Mouse (Mus musculus): ENCODE results near the gene Rbm47.
A peak's percentile ranks its signal among the peaks of the same experiment; 100 is the strongest.

The Rbm47 gene

DNA sequence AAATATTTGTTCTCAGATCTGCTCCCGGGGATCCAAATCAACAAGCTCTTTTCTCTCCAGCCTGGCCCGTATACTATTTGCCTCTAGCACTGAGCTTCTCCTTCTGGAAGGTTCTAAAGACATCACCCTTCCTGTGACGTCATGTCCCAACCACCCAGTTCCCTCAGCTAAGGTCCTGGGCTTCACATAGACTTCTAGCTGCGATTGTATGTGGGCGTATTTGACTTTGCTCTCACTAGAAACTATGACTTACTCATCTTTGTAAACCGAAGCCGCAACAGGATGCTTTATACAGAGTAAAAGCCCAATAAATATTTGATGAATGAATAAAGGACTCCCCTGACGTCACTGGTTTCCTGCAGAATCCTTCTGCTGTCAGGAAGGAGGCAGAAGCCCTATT lies 7.2 kb downstream of the Rbm47 start:
- peak; percentile 9 to 25 for DNase-seq (ENCODE audit: low spot score in 2 of 2)

DNA sequence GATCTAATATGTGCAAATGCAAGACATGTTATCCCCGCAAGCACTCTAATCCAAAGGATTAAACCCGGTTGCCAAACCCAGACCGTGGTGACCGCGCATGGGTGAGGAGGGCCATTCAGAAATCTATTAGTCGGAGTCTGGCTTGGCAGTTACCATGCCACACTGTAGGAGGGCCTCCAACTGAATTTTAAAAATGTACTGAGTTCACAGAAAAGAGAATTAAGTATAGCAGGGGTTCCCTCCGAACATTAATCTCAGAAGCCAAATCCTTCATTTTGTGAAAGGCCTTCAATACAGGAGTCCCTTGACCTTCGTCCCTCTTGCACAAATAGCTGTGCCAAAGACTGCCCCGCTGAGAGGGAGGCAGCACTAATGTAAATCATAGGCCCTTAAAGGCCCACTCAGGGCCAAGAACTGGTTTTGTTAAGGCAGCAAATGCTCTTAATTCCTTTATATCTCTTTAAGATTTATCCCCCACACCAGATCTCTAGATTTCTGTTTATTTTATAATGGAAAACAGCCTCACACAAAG lies 16.4 kb downstream of the Rbm47 start:
- DNase-seq (ENCODE audit: low spot score in 2 of 2) = no peak

DNA sequence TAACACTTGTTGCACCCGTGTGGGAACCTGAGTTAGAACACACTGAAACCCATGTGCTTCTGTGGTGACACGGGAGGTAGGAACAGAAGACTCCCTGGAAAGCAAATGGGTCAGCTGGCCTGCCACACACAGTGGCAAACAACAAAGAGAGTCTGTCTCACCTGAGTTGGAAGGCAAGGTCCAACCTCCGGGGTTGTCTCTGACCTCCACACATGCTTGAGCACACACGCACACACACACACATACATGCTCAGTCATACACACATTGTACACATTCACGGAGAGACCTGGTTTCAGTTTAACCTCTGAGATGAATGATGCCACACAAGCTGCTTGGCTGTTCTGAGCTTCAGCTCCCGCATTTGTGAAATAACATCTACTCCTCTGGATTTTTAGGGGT lies 18.3 kb downstream of the Rbm47 start:
- no peak for DNase-seq (ENCODE audit: low spot score in 2 of 2)

DNA sequence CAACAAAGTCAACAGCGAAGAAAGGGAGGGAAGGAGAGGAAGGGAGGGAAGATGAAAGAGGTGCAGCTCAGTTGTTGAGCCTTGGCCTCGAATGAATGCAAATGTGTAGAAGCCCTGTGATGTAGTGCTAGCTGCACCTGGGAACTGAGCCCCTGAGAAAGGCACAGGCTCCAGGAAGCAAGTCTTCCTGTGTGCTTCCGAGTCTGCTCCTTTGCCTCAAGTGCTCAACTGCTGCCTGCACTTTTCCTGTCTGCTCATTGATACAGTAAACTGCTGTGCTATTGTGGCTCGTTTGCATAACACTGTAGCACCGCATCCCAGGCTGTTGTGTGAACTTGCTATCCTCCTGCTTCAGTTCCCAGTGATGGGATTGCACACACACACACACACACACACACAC lies 19.4 kb downstream of the Rbm47 start:
- no peak for DNase-seq (ENCODE audit: low spot score in 2 of 2)

DNA sequence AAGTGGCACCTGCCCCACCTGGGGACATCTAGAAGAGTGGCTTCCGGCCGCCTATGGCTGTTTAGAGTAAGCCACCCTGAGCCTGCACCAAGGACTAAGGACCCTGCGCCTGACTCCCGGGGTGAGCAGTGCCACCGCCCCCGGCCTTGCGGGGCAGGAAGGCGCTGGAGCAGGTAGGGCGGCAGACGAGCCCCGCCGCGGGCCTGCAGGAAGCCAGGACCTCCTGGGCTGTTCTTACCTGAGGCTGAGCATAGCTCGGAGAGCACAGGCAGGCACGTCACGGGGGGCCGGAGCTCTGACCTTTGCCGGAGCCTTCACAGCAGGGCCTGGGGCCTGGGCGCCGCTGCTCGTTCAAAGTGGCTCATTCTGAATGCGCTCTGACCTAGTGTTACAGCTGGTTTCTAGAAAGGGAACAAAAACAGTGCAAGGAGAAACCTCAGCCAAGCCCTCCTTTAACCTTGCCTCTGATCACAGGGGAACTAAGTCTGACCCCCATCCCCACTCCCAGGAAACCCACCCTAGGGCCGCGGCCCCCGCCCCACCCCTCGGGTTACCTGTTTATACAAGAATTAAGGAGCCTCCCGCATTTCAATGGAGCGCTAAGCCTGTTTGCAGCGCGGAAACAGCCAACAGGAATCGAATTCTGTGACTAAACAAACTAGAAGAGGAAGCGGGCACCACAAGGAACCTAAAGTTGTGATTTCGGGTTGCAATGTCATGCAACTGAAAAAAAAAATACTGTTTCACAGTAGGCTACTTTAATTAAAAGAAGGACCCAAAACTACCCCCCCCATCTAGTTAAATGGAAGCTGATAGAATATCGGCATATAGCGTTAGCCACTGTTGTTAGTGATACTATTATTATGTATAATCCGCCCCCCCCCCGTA lies 21.4 kb downstream of the Rbm47 start:
- DNase-seq (ENCODE audit: low spot score in 2 of 2) = peak; percentile 9 to 13

DNA sequence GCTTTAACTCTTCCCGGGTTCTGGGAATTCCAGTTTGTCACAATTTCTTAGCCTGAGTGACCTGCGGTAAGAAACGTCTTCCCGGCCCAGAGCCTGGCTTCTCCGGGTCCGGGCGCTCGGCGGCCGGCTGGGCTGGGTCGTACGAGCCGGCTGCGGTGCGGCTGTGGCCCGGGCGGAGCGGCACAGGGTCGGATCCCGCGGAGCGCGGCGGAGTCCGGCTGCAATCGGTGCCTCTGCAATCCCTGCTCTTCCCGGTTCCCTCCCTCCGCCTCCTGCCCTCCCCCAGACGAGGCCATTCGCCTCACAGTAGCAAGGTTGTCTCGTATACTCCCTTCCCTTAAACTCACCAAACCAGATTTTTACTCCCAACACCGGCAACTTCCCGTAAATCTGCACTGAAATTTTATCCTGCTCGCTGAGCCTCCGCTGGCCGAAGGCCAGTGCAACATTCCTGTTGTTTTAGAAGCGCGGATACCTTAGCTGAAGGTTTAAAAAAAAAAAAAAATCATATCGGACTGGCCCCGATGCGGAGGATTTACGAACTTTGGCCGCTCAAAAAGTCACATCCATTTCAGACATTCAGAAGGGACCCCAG lies 22.1 kb downstream of the Rbm47 start:
- peak; percentile 17 to 28 for DNase-seq (ENCODE audit: low spot score in 2 of 2)

DNA sequence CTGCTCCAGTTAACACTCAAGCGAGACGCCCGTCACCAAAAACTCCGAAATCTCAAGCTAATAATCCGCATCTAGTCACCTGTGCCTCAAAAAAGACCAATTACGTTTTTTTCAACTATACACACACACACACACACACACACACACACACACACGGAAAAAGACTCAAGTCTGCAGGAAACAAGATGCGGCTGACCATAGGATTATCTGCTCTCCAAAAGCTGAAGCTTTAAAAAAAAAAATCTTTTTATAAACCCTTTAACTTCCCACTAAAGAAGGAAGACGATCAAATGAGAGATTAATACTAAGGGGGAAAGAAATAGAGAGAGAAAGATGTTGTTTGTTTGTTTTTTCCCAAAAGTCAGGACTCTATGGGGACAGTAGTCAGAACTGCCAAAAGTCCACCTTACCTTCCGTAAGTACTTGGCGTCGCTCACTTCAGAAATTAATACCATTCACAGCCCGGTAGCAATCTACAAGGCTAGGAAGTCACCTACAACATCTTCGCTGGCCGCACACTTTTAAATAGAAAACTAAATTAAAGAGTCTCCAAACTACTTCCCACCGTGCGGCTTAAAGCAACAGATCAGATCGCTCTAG lies 22.7 kb downstream of the Rbm47 start:
- no peak for DNase-seq (ENCODE audit: low spot score in 2 of 2)

DNA sequence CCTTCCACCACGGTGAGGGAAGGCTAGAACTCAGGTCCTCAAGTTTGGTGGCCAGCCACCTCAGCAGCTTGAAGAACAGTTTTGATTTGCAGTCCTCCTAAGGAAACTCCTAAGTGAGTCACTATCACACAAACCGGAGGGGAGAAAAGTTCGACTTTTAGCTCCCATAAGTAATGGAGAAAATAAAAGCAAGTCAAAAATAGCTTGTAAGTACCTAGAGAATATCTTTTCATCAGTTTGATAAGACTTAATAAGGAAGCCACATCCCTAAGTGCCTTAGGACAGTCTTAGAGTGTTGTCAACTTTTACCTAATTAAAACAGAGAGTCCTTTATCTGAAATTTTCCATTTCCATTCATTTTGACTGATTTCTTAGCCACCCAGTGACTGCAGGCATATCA lies 23.3 kb downstream of the Rbm47 start:
- no peak for DNase-seq (ENCODE audit: low spot score in 2 of 2)

DNA sequence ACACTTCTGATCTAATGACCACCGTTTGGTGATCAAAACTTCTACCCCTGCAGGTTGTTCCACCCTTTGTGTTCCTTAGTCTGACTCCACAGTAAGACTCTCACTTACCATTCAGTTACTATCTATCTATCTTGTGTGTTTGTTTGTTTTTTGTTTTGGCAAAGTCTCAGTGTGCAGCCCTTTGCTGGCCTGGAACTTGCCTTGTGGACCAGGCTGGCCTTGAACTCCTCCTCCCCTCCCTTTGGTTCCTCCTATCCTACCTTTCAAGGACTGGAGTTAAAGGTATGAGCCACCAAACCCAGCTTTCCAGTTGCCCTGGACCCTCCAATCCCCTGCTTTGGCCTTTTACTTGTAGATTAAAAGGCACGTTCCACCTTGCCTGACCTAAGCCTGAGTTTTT lies 23.8 kb downstream of the Rbm47 start:
- no peak for DNase-seq (ENCODE audit: low spot score in 2 of 2)

DNA sequence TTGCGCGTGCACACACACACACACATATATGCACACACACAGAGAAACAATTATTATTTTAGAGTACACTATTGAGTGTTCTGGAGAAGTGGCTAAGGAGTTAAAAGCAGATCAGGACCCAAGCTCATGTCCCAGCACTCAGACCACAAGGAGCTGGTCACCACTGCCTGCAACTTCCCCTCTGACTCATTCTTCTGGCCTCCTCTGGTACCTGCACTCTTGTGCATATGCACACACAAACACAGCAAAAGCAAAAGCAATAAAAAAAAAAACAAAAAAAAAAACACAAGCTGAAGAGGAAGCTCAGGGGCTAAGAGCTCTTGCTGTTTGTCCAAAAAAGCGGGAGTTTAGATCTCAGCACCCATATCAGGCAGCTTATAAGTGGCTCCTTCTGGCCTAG lies 25.6 kb downstream of the Rbm47 start:
- no peak for DNase-seq (ENCODE audit: low spot score in 2 of 2)

DNA sequence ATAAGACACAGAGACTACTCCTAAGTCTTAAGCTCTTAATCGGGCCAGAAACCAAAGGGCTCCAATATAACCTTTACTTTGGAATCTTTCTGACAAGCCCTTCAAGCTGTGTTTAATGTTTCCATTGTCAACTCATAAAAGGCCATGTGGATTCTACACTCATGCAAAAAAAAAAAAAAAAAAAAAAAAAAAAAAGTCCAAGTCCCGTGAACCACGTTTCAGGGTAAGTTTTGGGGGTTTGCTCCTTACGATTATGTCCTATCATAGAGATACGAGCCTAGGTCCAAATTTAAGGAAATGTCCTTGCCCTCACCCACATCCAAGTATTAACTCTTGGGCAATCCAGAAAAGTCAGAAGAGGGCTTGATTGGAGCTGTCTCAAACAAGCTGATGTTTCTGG lies 27.3 kb downstream of the Rbm47 start:
- DNase-seq (ENCODE audit: low spot score in 2 of 2) = no peak

DNA sequence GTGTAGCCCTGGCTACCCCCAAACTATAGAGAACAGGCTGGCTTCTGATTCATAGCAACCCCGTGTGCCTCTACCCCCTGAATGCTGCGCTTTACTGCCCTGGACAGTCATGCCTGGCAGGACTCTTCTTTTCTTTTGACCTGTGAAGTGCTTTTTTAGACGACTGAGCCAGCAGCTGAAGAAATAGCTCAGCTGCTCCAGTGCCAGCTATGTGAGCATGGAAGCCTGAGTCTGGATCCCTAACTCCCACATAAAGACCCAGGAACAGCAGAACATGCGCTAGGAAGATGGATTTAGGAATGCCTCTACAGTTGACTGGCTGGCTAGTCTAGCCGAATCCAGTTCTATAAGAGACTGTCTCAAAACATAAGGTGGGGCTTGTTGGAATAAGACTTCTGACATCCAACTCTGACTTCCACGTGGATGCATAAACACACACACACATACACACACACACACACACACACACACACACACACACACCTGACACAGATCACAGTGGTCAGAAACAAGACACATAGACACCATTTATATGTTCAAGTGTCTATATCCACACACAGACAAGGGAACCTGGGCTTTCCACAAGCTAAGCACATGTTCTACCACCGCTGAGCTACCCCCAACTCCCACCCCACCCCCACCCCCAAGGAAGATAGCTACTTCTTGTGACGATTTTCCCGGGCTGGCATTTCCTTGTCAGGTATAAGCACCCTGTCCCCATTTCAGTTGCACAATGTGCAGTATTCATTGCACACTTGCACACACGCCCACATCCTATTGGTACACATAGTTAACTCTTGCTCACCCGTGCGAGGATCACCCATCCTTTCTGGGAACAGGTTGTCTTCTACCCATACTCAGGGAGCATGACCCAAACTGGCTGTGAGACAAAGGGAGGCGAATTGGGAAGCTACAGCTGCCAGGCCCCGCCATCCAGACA lies 29.6 kb downstream of the Rbm47 start:
- DNase-seq (ENCODE audit: low spot score in 2 of 2) = no peak

DNA sequence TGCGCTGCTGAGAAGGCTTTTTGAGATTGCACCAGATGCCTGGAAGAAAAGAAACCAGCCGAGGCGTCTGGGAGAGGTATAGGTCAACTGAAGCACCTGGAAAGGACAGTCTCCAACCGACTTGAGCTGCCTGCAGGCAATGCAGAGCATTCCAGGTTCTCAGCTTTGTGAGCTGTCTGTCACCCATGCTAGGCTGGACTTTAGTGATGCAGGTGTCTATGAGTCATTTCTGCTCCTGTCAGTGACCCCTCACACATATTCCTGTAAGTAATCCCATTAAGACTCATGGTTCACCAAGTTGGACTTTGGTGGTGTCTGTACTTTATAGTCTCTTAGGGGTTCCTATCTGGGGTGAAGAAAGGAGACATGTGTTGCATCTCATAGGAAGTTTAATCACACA lies 31.4 kb downstream of the Rbm47 start:
- DNase-seq (ENCODE audit: low spot score in 2 of 2) = no peak

DNA sequence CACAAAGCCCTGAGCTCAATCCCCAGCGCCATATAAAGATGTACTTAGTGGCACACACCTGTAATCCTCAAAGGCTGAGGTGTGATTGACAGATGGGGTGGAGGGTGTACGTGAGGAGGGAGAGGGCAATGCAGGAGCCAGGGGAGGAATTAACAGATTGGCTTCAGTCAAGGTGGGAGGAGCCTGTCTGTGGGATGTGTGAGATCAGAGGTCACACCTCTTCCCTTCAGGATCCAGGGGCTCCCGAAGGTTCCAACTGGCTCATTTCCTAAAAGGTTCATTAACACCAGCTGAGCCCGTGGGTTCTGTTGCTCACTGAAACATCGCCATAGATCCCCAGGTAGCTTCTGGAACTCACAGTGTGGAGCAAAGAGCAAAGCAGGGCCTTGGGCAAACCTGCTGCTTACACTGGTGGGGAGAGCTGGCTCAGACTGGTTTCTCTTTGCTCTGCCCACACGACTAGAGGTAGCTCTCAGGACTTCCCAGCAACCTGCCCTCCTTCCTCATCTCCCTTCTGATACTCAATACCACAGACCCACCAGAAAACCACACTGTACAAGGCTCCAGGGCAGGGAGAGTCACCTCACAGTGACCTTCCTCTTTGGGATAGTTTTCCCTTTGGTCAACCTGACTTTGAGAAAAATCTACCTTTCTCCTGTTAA lies 33.2 kb downstream of the Rbm47 start:
- no peak for DNase-seq (ENCODE audit: low spot score in 2 of 2)

DNA sequence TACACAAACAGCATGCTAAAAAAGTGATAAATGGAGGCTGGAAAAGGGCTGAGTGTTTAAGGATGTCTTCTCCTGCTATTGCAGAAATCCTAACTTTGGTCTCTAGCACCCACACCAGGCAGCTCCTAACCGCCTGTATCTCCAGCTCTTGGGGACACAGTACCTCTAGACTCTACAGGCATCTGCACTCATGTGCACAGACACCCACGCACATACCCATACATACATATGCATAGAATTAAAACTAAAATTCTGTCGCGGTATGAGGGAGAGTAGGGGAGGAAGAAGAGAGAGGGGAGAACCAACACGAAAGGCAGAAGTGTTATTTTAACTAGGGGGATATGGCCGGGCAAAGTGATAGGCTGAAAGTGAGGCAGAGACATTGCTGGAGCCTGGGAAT lies 33.7 kb downstream of the Rbm47 start:
- no peak for DNase-seq (ENCODE audit: low spot score in 2 of 2)

DNA sequence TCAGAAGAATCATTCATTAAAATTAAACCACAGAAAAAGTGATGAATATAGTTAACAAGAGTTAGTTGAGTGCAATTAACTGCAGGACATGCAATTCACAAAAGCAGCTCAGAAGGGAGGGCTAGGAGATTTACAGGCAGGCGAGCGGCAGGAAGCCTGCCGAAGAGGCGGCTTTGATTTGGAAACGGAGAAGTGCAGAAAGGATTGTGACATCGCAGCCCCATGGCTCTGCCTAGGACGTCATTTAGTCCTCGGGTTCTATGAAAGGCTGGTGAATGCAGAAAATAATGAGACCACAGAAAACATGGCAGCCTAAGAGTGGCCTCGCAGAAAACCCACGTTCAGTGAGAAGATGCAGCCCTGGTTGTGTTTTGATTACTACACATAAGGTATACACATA lies 34.3 kb downstream of the Rbm47 start:
- DNase-seq (ENCODE audit: low spot score in 2 of 2) = peak; percentile 16 to 23

DNA sequence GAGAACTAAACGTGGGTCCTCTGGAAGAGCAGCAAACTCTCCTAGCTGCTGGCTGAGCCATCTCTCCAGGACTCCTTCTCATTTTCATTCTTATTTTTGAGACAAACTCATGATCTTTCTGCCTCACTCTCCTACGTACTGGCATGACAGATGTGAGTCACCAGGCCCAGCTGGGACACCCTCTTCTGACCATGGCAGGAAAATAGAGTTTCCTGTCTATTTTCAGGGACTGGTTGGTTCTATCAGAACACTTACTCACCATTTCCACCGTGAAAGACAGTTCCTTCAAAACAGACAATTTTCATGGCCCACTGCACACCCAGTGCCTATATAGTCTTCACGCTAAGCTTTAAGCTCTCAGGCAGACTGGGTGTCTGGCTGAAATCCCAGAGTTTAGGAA lies 35.7 kb downstream of the Rbm47 start:
- DNase-seq (ENCODE audit: low spot score in 2 of 2) = peak in 1 of 2 experiments; percentile 37

DNA sequence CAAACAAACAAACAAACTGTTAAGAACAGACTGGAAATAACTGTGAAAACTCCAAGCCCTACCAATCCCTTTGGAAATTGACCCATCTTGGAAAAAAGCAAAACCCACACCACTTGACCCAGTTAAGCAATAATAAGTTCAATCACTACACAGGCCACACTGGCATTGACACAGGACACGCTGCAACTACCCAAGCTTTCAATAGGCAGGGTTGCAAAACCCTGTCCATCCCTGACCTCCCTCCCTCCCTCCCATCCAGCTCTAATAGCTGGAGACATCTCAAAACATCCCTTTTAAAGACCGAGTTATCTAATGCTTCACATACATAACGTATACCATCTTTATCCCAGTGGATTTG lies 37.1 kb downstream of the Rbm47 start:
- no peak for DNase-seq (ENCODE audit: low spot score in 2 of 2)

DNA sequence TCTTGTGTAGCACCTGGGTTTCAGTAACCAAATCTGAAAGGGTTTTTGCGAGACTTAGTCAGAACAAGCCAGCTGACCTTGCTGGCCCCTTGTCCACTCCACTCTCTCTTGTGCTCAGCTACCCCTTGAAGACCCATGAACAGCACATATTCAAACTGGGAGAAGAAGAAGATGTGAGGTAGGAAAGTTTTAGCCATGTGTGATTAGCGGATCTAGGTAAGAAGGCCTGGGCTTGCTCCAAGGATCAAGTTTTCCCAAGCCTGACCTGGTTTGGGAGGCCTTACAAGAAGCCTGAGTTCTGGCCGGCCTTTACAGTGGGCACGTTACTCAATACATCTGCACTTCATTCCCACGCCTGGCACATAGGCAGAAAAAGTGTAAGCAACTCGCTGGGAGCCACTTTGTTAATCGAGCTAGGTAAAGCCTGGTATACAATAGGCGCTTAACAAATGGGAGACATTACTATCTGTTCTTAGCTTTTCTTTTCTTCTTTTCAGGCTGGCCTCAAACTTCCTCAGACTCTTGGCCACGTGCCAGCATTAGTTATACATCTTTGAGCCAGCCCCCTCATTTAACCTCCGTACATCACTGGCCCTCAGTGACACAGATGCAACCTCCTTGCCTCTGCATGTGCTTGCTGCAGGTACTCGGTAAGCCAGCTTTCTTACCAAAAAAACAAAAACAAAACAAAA lies 37.6 kb downstream of the Rbm47 start:
- DNase-seq (ENCODE audit: low spot score in 2 of 2) = no peak

DNA sequence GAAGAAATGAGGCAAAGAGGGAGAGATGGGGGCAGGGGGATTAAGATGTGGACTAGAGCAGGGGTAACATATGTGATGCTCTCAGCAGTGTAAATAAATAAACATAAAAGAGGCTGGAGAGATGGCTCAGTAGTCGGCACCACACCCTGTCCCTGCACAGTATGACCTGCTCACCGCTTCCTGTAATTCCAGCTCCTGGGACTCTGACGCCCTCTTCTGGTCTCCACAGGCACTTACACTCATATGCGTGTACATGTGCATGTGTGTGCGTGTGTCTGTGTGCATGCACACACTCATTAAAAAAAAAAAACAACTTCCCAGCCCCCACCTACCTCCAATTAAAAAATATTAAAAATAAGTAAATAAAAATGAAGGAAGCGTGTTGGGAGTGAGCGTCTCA lies 38.3 kb downstream of the Rbm47 start:
- no peak for DNase-seq (ENCODE audit: low spot score in 2 of 2)

DNA sequence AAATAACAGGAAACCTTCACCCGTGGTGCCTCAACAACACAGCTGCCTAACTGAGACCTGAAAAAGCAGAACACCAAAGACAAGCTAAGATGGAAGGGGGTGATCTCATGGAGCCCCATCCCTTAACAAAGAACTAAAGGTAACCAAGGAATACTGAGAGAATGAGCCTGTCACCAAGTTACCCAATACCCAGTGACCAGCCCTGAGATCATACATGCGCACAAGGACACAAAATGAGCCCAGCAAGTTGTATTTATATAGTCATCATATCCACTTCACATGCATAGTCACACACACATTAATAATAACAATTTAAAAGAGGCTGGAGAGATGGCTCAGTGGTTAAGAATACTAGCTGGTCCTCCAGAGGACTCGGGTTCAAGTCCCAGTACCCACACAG lies 44.0 kb downstream of the Rbm47 start:
- no peak for DNase-seq (ENCODE audit: low spot score in 2 of 2)

Data from heart, adult 9 months (tissue).